23 mouse cellular contexts compared by ENCODE assay signal in genomic region chr3:56187131-56187779, GRCm38 (mm10). TPM values are rescaled to one million over a fixed set of nuclear protein-coding genes. Genes with fewer than 3 reads are reported as not detected.
A peak's percentile ranks its signal among the peaks of the same experiment; 100 is the strongest.
DNase-seq lines count a peak whose midpoint lies in the region; ATAC-seq lines count a peak whose summit lies in the region.
"Had no signal": no experiment of that assay in that cellular context is flagged by ENCODE, and none has a peak within 500 bp of the region (broad histone marks: within the 10 kb centered on the region; RNA-seq: fewer than 3 reads in every experiment).

No protein-coding gene starts in this region.

- H3K27ac ChIP-seq in kidney, embryonic 14.5 days (ENCODE audit: low read depth, low read length): no peak overlapping the region
- H3K27ac ChIP-seq: embryonic facial prominence, embryonic 10.5 days; forebrain, embryonic 13.5 days; heart, adult 2 months; heart, embryonic 15.5 days; hindbrain, embryonic 13.5 days; hindbrain, postnatal 0 days had no signal

- no peaks in the 10 kb centered on the region for H3K36me3 ChIP-seq in kidney, embryonic 14.5 days (ENCODE audit: control insufficient read depth, insufficient read depth, low read length)
- H3K36me3 ChIP-seq: embryonic facial prominence, embryonic 10.5 days; G1E; heart, embryonic 15.5 days; hindbrain, embryonic 13.5 days had no signal

- ATAC-seq in kidney, embryonic 14.5 days (ENCODE audit: low FRiP score, low TSS enrichment): no peak
- ATAC-seq: CD4-positive, CD25-positive, alpha-beta regulatory T cell, adult 4 months; forebrain, embryonic 13.5 days; forebrain, postnatal 0 days; hindbrain, postnatal 0 days had no signal

- no peak overlapping the region for H3K9ac ChIP-seq in kidney, embryonic 14.5 days (ENCODE audit: low read depth, low read length)
- H3K9ac ChIP-seq: forebrain, embryonic 13.5 days; forebrain, postnatal 0 days; heart, embryonic 15.5 days; hindbrain, embryonic 13.5 days had no signal

- H3K9me3 ChIP-seq in kidney, embryonic 14.5 days (ENCODE audit: control insufficient read depth, low read length): no peaks in the 10 kb centered on the region
- H3K9me3 ChIP-seq: embryonic facial prominence, embryonic 10.5 days; forebrain, embryonic 13.5 days; heart, embryonic 15.5 days; hindbrain, embryonic 13.5 days had no signal

- 0 out of 2 replicates have a peak, but pooled peaks cover under 1% of the 10 kb centered on the region for H3K4me1 ChIP-seq in kidney, embryonic 14.5 days (ENCODE audit: control insufficient read depth, insufficient read depth, low read length)
- H3K4me1 ChIP-seq: hindbrain, embryonic 13.5 days had no signal

- DNase-seq in adrenal gland, postnatal 25 days: peak; percentile 2
- DNase-seq in adrenal gland, adult 8-10 months: no peak
- DNase-seq in kidney, postnatal 14 days: peak; percentile 6
- peak; percentile 19 for DNase-seq in lung, postnatal 25 days (ENCODE audit: low spot score)
- no peak for DNase-seq in lung, postnatal 10 days
- DNase-seq in 416B (ENCODE audit: low read depth): peak; percentile 45
- DNase-seq in c-Kit-positive CD71-positive TER-119-positive erythroid progenitor cells, embryonic 14.5 days (ENCODE audit: low spot score): no peak
- DNase-seq: adrenal gland, postnatal 10 days; B cell, adult 2 months; cerebellum, adult 2 months; forebrain, postnatal 0 days; gastrocnemius, postnatal 14 days; heart, adult 2 months; heart, postnatal 14 days had no signal

- 67% methylated on average over 6 of the region's 6 CpGs for WGBS in kidney, embryonic 14.5 days

- no peak overlapping the region for H3K4me3 ChIP-seq in kidney, embryonic 14.5 days (ENCODE audit: low read length)
- H3K4me3 ChIP-seq: embryonic facial prominence, embryonic 10.5 days; forebrain, embryonic 13.5 days; heart, adult 2 months; heart, embryonic 15.5 days; hindbrain, embryonic 13.5 days had no signal

- H3K4me2 ChIP-seq in kidney, embryonic 14.5 days (replicated peaks; ENCODE audit: low read depth, low read length): no peak overlapping the region
- H3K4me2 ChIP-seq: forebrain, embryonic 13.5 days; heart, embryonic 11.5 days; heart, embryonic 15.5 days; hindbrain, embryonic 13.5 days had no signal

- H3K27me3 ChIP-seq in kidney, embryonic 14.5 days (ENCODE audit: control insufficient read depth, insufficient read depth, low read length): peaks cover 3% of the 10 kb centered on the region; the same call in 1 of the 2 replicates
- H3K27me3 ChIP-seq: forebrain, embryonic 13.5 days; heart, embryonic 15.5 days; hindbrain, embryonic 13.5 days had no signal

RNA-seq across cellular contexts. Expression of gene Nbea, which starts 3.8 kb away (rescaled TPM):
- 27.2 and 29.4 TPM in 2 replicates for total RNA-seq in adrenal gland, postnatal 25 days (2021)
- 10 to 100 TPM; 25.1 to 41.4 (median 31.0) TPM for total RNA-seq in adrenal gland, adult 8-10 months (2022)
- 10.0 and 16.7 TPM in 2 replicates for polyA plus RNA-seq in kidney, embryonic 14.5 days (2014; fragmentation: Nextera tagmentation; extraction: Ambion mirVana)
- polyA plus RNA-seq: G1E had no signal

Comparison
In these comparisons a context has a peak if more than half of its experiments do, and no peak if none do; other contexts are left out.
1. DNase-seq: peak in adrenal gland, postnatal 25 days (single experiment), kidney, postnatal 14 days (single experiment), lung, postnatal 25 days (single experiment) and 416B (single experiment); none in adrenal gland, adult 8-10 months (single experiment), lung, postnatal 10 days (single experiment) and c-Kit-positive CD71-positive TER-119-positive erythroid progenitor cells, embryonic 14.5 days (single experiment).